Mouse (Mus musculus): Measurements from ENCODE around the gene Hdac9. TPM values are rescaled to one million over a fixed set of nuclear protein-coding genes. Genes with fewer than 3 reads are reported as not detected.

The Hdac9 gene
- polyA plus RNA-seq, 1 experiment from 2014 or later, result 1.6 TPM

- Histone ChIP-seq H3K4me2 (ENCODE audit: low read depth, low read length) (no peak overlapping the region), H3K4me3 (ENCODE audit: low read depth, low read length) (no peak overlapping the region), H3K9me3 (replicated peaks; ENCODE audit: control insufficient read depth, low read length) (no peaks in the 10 kb centered on the region), H3K36me3 (ENCODE audit: control insufficient read depth, insufficient read depth) (no peaks in the 10 kb centered on the region), H3K9ac (ENCODE audit: low read depth, low read length) (no peak overlapping the region), H3K4me1 (ENCODE audit: control insufficient read depth, low read depth, low read length) (no peaks in the 10 kb centered on the region), H3K27me3 (ENCODE audit: control insufficient read depth, insufficient read depth, low read depth, low read length) (no peaks in the 10 kb centered on the region), H3K27ac (ENCODE audit: low read length) (no peak overlapping the region)
- 61% methylated on average over 3 of the region's 3 CpGs for WGBS (ENCODE audit: insufficient replicate concordance)
- ATAC-seq (ENCODE audit: low read depth), result no peak
Measured at GRCm38 (mm10) chr12:34394342-34394741, 522.6 kb downstream of the Hdac9 start.

DNA sequence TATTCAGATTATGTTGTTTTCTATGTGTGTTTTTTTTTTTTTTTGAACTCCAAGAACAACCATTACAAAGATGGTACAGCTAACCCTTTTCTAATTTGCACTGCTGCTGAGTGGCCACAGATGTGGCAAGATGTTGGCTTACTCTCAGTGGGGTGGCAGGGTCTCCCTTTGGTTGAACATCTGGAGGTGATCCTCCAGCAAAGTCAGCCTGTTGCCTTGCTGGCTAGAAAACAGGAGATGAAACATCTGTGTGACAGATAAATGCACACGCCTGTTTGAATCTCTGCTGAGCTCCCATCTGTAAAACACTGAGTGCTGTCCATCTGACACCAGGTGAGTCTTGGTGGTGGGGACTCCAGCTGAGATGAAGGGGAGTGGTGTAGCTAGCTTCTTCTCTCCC lies 537.2 kb downstream of the Hdac9 start:
- Histone ChIP-seq H3K9me3 (replicated peaks; ENCODE audit: control insufficient read depth, low read length) (no peaks in the 10 kb centered on the region), H3K4me3 (ENCODE audit: low read depth, low read length) (no peak overlapping the region), H3K27me3 (ENCODE audit: control insufficient read depth, insufficient read depth, low read depth, low read length) (no peaks in the 10 kb centered on the region), H3K27ac (ENCODE audit: low read length) (no peak overlapping the region), H3K9ac (ENCODE audit: low read depth, low read length) (no peak overlapping the region), H3K4me2 (ENCODE audit: low read depth, low read length) (no peak overlapping the region), H3K36me3 (ENCODE audit: control insufficient read depth, insufficient read depth) (no peaks in the 10 kb centered on the region), H3K4me1 (ENCODE audit: control insufficient read depth, low read depth, low read length) (no peaks in the 10 kb centered on the region)
- 52% methylated on average over 1 of the region's 1 CpGs for WGBS (ENCODE audit: insufficient replicate concordance)
- no peak for ATAC-seq (ENCODE audit: low read depth)

DNA sequence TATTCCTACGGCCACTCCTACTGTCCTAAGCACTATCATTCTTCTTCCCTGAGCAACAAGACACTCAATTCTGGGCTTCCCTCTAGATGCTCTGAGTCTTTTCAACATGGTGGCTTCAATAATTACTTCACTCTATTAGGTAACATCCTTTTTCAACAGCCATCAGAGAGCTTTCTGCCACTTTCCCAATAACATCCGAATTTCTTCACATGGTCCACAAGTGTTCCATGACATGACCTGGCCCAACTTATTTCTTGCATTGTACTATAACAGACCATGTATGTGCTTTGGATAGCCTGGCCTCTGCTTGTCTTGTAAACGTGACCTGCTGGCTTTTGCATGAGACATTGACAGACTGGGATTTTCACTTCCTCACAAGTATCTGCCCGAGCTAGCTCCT lies 538.3 kb downstream of the Hdac9 start:
- Histone ChIP-seq H3K27ac (ENCODE audit: low read length) (no peak overlapping the region), H3K4me3 (ENCODE audit: low read depth, low read length) (no peak overlapping the region), H3K9me3 (replicated peaks; ENCODE audit: control insufficient read depth, low read length) (no peaks in the 10 kb centered on the region), H3K4me1 (ENCODE audit: control insufficient read depth, low read depth, low read length) (no peaks in the 10 kb centered on the region), H3K9ac (ENCODE audit: low read depth, low read length) (no peak overlapping the region), H3K4me2 (ENCODE audit: low read depth, low read length) (no peak overlapping the region), H3K36me3 (ENCODE audit: control insufficient read depth, insufficient read depth) (no peaks in the 10 kb centered on the region), H3K27me3 (ENCODE audit: control insufficient read depth, insufficient read depth, low read depth, low read length) (no peaks in the 10 kb centered on the region)
- ATAC-seq (ENCODE audit: low read depth), result peak; percentile 39; the same call in 1 of the 2 replicates
- WGBS (ENCODE audit: insufficient replicate concordance), result 55% methylated on average over 4 of the region's 4 CpGs

DNA sequence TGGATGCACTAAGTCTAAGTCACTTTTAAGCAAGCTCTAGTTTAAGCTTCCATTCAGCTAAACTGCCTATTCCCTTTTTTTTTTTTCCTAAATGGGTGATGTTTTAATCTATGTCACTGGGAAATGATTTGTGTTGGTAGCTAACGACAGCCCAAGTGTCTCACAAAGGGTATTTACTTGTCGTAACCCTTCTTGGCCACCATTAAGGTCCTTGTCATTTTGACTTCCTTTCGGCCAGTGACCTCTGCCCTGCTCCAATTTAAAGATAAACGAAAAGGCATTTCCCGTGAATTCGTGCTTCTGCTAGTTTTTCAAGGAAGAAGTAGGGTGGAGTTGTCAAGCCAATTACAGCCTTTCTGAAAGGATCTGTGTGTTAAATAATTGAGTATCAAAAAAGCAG lies 565.0 kb downstream of the Hdac9 start:
- H3K36me3 ChIP-seq (ENCODE audit: control insufficient read depth, insufficient read depth), result no peaks in the 10 kb centered on the region
- no peak overlapping the region for H3K9ac ChIP-seq (ENCODE audit: low read depth, low read length)
- no peak overlapping the region for H3K4me2 ChIP-seq (ENCODE audit: low read depth, low read length)
- no peaks in the 10 kb centered on the region for H3K27me3 ChIP-seq (ENCODE audit: control insufficient read depth, insufficient read depth, low read depth, low read length)
- H3K9me3 ChIP-seq (replicated peaks; ENCODE audit: control insufficient read depth, low read length), result no peaks in the 10 kb centered on the region
- ATAC-seq (ENCODE audit: low read depth), result no peak
- H3K4me1 ChIP-seq (ENCODE audit: control insufficient read depth, low read depth, low read length), result no peaks in the 10 kb centered on the region
- no peak overlapping the region for H3K4me3 ChIP-seq (ENCODE audit: low read depth, low read length)
- no peak overlapping the region for H3K27ac ChIP-seq (ENCODE audit: low read length)
- 35% methylated on average over 6 of the region's 6 CpGs for WGBS (ENCODE audit: insufficient replicate concordance)

- no peaks in the 10 kb centered on the region for H3K27me3 ChIP-seq (ENCODE audit: control insufficient read depth, insufficient read depth, low read depth, low read length)
- WGBS (ENCODE audit: insufficient replicate concordance), result 89% methylated on average over 2 of the region's 2 CpGs
- no peak overlapping the region for H3K4me2 ChIP-seq (ENCODE audit: low read depth, low read length)
- ATAC-seq (ENCODE audit: low read depth), result no peak
- no peaks in the 10 kb centered on the region for H3K36me3 ChIP-seq (ENCODE audit: control insufficient read depth, insufficient read depth)
- H3K9me3 ChIP-seq (replicated peaks; ENCODE audit: control insufficient read depth, low read length), result no peaks in the 10 kb centered on the region
- no peak overlapping the region for H3K27ac ChIP-seq (ENCODE audit: low read length)
- no peak overlapping the region for H3K4me3 ChIP-seq (ENCODE audit: low read depth, low read length)
- H3K4me1 ChIP-seq (ENCODE audit: control insufficient read depth, low read depth, low read length), result no peaks in the 10 kb centered on the region
- H3K9ac ChIP-seq (ENCODE audit: low read depth, low read length), result no peak overlapping the region
Measured at GRCm38 (mm10) chr12:34347529-34347928, 569.4 kb downstream of the Hdac9 start.

DNA sequence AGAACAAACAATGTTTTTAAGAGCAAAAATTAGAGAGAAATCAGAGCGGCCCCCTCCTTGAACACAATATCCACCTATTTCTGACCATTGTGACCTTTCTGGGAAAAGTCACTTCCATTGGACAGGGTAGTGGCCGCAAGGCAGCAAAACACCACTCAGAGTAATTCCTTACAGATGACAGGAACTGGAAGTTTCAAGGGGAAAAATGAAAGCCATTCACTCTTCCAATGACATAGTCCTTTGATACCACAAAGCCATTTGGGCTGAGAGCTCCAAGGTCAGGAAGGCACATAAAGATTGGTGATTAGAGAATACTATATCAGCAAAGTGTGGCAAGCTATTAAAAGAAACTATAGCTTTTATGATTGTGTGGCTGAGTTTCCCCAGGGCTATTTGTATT lies 574.1 kb downstream of the Hdac9 start:
- no peak for ATAC-seq (ENCODE audit: low read depth)
- H3K27me3 ChIP-seq (ENCODE audit: control insufficient read depth, insufficient read depth, low read depth, low read length), result no peaks in the 10 kb centered on the region
- WGBS (ENCODE audit: insufficient replicate concordance), result 67% methylated on average over 2 of the region's 2 CpGs
- no peaks in the 10 kb centered on the region for H3K9me3 ChIP-seq (replicated peaks; ENCODE audit: control insufficient read depth, low read length)
- no peak overlapping the region for H3K4me3 ChIP-seq (ENCODE audit: low read depth, low read length)
- no peaks in the 10 kb centered on the region for H3K36me3 ChIP-seq (ENCODE audit: control insufficient read depth, insufficient read depth)
- H3K9ac ChIP-seq (ENCODE audit: low read depth, low read length), result no peak overlapping the region
- H3K4me2 ChIP-seq (ENCODE audit: low read depth, low read length), result no peak overlapping the region
- no peak overlapping the region for H3K27ac ChIP-seq (ENCODE audit: low read length)
- no peaks in the 10 kb centered on the region for H3K4me1 ChIP-seq (ENCODE audit: control insufficient read depth, low read depth, low read length)

- H3K27me3 ChIP-seq (ENCODE audit: control insufficient read depth, insufficient read depth, low read depth, low read length), result no peaks in the 10 kb centered on the region
- H3K27ac ChIP-seq (ENCODE audit: low read length), result no peak overlapping the region
- H3K9ac ChIP-seq (ENCODE audit: low read depth, low read length), result no peak overlapping the region
- no peak for ATAC-seq (ENCODE audit: low read depth)
- no peaks in the 10 kb centered on the region for H3K36me3 ChIP-seq (ENCODE audit: control insufficient read depth, insufficient read depth)
- no peaks in the 10 kb centered on the region for H3K9me3 ChIP-seq (replicated peaks; ENCODE audit: control insufficient read depth, low read length)
- no peak overlapping the region for H3K4me3 ChIP-seq (ENCODE audit: low read depth, low read length)
- WGBS (ENCODE audit: insufficient replicate concordance), result 31% methylated on average over 4 of the region's 4 CpGs
- H3K4me1 ChIP-seq (ENCODE audit: control insufficient read depth, low read depth, low read length), result no peaks in the 10 kb centered on the region
- no peak overlapping the region for H3K4me2 ChIP-seq (ENCODE audit: low read depth, low read length)
Measured at GRCm38 (mm10) chr12:34338886-34339285, 578.0 kb downstream of the Hdac9 start.

GRCm38 (mm10) chr12:34334455-34335084 lies 582.3 kb downstream of the Hdac9 start:
- no peaks in the 10 kb centered on the region for H3K27me3 ChIP-seq (ENCODE audit: control insufficient read depth, insufficient read depth, low read depth, low read length)
- H3K9ac ChIP-seq (ENCODE audit: low read depth, low read length), result no peak overlapping the region
- no peaks in the 10 kb centered on the region for H3K4me1 ChIP-seq (ENCODE audit: control insufficient read depth, low read depth, low read length)
- no peaks in the 10 kb centered on the region for H3K9me3 ChIP-seq (replicated peaks; ENCODE audit: control insufficient read depth, low read length)
- H3K4me2 ChIP-seq (ENCODE audit: low read depth, low read length), result no peak overlapping the region
- 49% methylated on average over 4 of the region's 4 CpGs for WGBS (ENCODE audit: insufficient replicate concordance)
- no peak overlapping the region for H3K27ac ChIP-seq (ENCODE audit: low read length)
- H3K4me3 ChIP-seq (ENCODE audit: low read depth, low read length), result no peak overlapping the region
- no peaks in the 10 kb centered on the region for H3K36me3 ChIP-seq (ENCODE audit: control insufficient read depth, insufficient read depth)
- no peak for ATAC-seq (ENCODE audit: low read depth)

- H3K27ac ChIP-seq (ENCODE audit: low read length), result no peak overlapping the region
- no peaks in the 10 kb centered on the region for H3K36me3 ChIP-seq (ENCODE audit: control insufficient read depth, insufficient read depth)
- H3K4me2 ChIP-seq (ENCODE audit: low read depth, low read length), result no peak overlapping the region
- H3K9me3 ChIP-seq (replicated peaks; ENCODE audit: control insufficient read depth, low read length), result no peaks in the 10 kb centered on the region
- H3K4me1 ChIP-seq (ENCODE audit: control insufficient read depth, low read depth, low read length), result no peaks in the 10 kb centered on the region
- H3K4me3 ChIP-seq (ENCODE audit: low read depth, low read length), result no peak overlapping the region
- WGBS (ENCODE audit: insufficient replicate concordance), result 19% methylated on average over 4 of the region's 4 CpGs
- no peak for ATAC-seq (ENCODE audit: low read depth)
- H3K27me3 ChIP-seq (ENCODE audit: control insufficient read depth, insufficient read depth, low read depth, low read length), result no peaks in the 10 kb centered on the region
- no peak overlapping the region for H3K9ac ChIP-seq (ENCODE audit: low read depth, low read length)
Measured at GRCm38 (mm10) chr12:34332884-34333283, 584.0 kb downstream of the Hdac9 start.

All from liver, embryonic 16.5 days (tissue).